Mouse (Mus musculus) lung, embryonic 16.5 days (tissue): ENCODE data around the gene Fam213a. TPM values are rescaled to one million over a fixed set of nuclear protein-coding genes. Genes with fewer than 3 reads are reported as not detected.
A peak's percentile ranks its signal among the peaks of the same experiment; 100 is the strongest.

Source experiments
- ATAC-seq: fragments of 200-750 bp; cut with Nextera tagmentation; 2 replicates; pipeline ENCODE4 v1.8.0; 2017; ENCODE audit warnings: low read depth, mild to moderate bottlenecking, moderate library complexity
- H3K27ac ChIP-seq: fragments of 300-500 bp; sonication (generic); 2 replicates; pipeline ENCODE4 v1.5.1; 2014; ENCODE audit warnings: mild to moderate bottlenecking, control low read depth, low read length
- H3K27me3 ChIP-seq: fragments of 300-500 bp; sonication (generic); 2 replicates; pipeline ENCODE4 v1.6.1; 2014; ENCODE audit warnings: low read depth, low read length, mixed read lengths; ENCODE audit not compliant: control insufficient read depth, insufficient read depth
- H3K36me3 ChIP-seq: fragments of 300-500 bp; sonication (generic); 2 replicates; pipeline ENCODE4 v1.6.1; 2014; ENCODE audit warnings: low read length; ENCODE audit not compliant: control insufficient read depth, insufficient read depth
- H3K4me1 ChIP-seq: fragments of 300-500 bp; sonication (generic); replicated peaks from 2 replicates; pipeline ENCODE4 v1.6.1; 2014; ENCODE audit warnings: low read length, mixed read lengths; ENCODE audit not compliant: control insufficient read depth, insufficient read depth
- H3K4me2 ChIP-seq: fragments of 300-500 bp; sonication (generic); 2 replicates; pipeline ENCODE4 v1.6.1; 2014; ENCODE audit warnings: low read depth, low read length, control low read depth
- H3K4me3 ChIP-seq: fragments of 300-500 bp; sonication (generic); 2 replicates; pipeline ENCODE4 v1.5.1; 2014; ENCODE audit warnings: mild to moderate bottlenecking, low read length, control low read depth
- H3K9ac ChIP-seq: fragments of 300-500 bp; sonication (generic); 2 replicates; pipeline ENCODE4 v1.6.1; 2014; ENCODE audit warnings: low read length, control low read depth
- H3K9me3 ChIP-seq: fragments of 300-500 bp; sonication (generic); 2 replicates; pipeline ENCODE4 v1.6.1; 2016; ENCODE audit warnings: low read length; ENCODE audit not compliant: control insufficient read depth
- WGBS: fragments of 180-500 bp; shearing (Covaris S2); extraction: QIAGEN DNeasy Blood & Tissue Kit; methylation state at CpG from one replicate; pipeline ENCODE4 v1.1.7; 2014; 5-methylcytosine and 5-hydroxymethylcytosine counted together
- polyA plus RNA-seq: library from polyadenylated mRNA; unstranded; fragments of >200 nt; fragmentation: Nextera tagmentation; extraction: Ambion mirVana; gene quantifications from 2 replicates; pipeline ENCODE4 v1.2.1, GENCODE M21; 2015

The Fam213a gene
- polyA plus RNA-seq, 1 experiment from 2014 or later: 132 TPM

DNA sequence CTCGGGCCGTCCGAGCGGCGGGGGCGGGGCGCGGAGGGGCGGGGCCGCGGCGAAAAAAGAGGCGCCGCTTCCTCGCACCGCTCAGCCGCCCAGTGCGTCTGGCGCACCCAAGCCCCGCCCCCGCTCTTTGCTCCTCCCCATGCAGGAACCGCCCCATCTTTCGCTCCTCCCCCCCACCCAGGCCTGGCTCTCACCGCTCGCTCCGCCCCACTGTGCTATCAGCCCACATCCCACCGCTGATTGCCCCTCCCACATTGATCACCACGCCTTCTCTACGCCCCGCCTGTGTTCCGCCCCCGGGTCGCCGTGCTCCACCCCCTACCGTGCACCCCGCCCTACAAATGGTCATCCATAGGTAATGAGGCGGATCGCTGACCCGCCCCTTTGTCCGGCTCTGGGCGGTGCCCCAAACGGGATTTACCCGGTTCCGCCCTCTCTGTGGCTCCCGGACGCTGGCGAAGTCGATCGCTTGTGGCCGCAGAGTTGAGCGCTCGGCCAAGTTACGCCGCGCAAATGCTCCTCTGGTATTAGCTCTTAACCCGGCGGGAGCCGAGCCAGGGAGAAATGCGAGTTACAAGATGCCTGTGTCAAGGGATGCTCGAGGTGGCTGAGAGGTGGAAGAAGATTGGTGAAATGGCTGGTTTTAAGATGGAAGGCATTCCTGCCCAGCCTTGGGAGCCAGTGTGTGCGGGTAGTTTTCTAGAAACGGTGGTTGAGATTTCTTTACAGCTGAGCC lies 46.6 kb downstream of the Fam213a start:
- no peaks in the 10 kb centered on the region for H3K36me3 ChIP-seq
- WGBS: under 1% methylated on average over 46 of the region's 62 CpGs
- H3K27me3 ChIP-seq: no peaks in the 10 kb centered on the region
- H3K27ac ChIP-seq: peak overlapping the region; percentile 94
- peak overlapping the region; percentile 95 for H3K9ac ChIP-seq
- ATAC-seq: peak; percentile 93
- no peaks in the 10 kb centered on the region for H3K9me3 ChIP-seq
- H3K4me2 ChIP-seq: peak overlapping the region; percentile 84
- H3K4me1 ChIP-seq: peaks cover 28% of the 10 kb centered on the region
- H3K4me3 ChIP-seq: peak overlapping the region; percentile 85

DNA sequence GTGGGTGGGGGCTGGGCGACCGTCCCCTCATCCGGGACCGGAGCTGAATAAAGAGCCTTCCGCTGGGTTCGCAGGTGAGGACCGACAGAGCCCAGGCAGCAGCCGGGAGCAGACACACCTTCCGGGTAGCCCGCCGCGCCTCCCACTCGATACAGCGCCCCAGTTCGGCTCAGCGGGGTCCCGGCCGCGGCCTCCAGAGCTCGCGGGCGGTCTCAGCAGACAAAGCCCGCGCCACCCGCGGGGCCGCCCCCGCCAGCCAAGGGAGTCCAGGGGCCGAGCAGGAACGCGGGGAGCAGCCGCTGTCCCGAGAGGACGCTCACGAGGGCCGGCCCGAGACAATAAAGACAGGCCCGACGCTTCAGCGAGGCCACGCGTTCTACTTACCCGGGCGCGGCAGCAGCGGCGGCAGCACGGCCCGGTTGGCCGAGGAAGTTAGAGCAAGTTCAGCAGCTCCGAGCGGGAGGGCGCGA lies 47.2 kb downstream of the Fam213a start, which contains the start of gene Tspan14:
Tspan14 (minus strand) TSS at position 416 of the 470 bp plus-strand sequence.
- peak within 1 kb of the TSS; percentile 94 for H3K27ac ChIP-seq
- H3K4me3 ChIP-seq: peak within 1 kb of the TSS; percentile 85
- H3K9me3 ChIP-seq: no peaks in the 10 kb centered on the region
- no peaks in the 10 kb centered on the region for H3K27me3 ChIP-seq
- ATAC-seq: peak; percentile 51; the same call in 1 of the 2 replicates
- peak within 1 kb of the TSS; percentile 84 for H3K4me2 ChIP-seq
- under 1% methylated on average over 43 of the region's 54 CpGs for WGBS
- H3K9ac ChIP-seq: peak within 1 kb of the TSS; percentile 95
- no peaks in the 10 kb centered on the region for H3K36me3 ChIP-seq
- peaks cover 32% of the 10 kb centered on the region for H3K4me1 ChIP-seq

DNA sequence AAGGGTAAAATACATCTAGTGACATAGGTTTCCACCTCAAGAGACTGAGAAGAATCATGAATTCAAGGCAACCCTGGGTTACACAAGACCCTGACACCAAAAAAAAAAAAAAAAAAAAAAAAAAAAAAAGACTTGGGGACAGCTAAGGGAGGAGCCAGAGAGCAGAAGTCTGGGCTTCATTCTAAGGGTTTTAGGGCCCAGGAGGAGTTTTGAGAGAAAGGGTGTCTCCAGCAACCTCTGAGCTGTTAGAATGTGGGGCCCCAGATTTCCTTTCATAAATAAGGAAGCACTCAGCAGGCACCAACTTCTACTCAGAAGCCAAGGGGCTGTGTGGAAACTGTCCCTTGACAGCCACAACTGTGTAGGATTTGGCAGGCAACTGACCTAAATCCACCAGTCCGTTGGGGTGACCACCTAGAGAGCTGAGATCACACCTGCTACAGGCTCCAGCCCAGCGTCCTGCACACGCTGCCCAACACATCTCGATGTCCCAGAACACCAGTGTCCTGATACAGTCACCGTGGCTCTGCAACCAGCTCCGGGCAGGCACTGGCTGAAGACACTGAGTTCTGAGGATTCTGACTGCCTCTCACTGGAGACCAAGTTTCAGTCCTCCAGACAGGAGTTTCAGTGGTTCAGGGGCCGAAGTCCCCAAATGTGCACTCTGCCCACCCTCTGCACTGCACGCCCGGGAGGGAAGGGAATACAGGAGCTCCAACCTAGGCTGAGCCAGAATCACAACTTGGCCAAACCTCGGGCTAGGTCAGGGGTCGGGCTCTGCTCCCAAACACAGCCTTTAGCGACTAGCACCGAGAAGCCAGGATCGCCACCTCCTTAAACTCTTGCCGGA lies 47.9 kb downstream of the Fam213a start:
- no peaks in the 10 kb centered on the region for H3K9me3 ChIP-seq
- peak overlapping the region; percentile 95 for H3K9ac ChIP-seq
- ATAC-seq: no peak
- H3K27me3 ChIP-seq: no peaks in the 10 kb centered on the region
- H3K27ac ChIP-seq: peak overlapping the region; percentile 94
- no peaks in the 10 kb centered on the region for H3K36me3 ChIP-seq
- H3K4me2 ChIP-seq: peak overlapping the region; percentile 84
- under 1% methylated on average over 15 of the region's 15 CpGs for WGBS
- H3K4me3 ChIP-seq: peak overlapping the region; percentile 85
- peaks cover 32% of the 10 kb centered on the region for H3K4me1 ChIP-seq

DNA sequence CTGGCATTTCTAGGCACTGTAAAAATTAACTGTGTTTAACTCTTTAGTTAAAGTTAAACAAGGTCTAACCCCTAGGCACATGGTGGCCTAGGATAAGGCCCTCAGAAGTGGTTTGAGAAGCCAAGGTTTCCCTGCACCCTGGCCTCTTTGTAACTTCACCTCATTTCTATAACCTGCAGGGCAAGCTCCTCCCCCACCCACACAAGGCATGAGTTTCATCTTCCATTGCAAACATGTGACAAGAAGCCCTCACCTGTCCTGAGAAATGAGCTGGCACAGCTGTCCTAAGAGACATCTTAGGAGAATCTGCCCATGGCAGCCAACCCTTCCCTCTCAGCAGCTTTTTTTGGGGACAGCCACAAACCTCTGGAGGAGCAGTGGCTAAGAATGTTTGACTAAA lies 48.7 kb downstream of the Fam213a start:
- Histone ChIP-seq H3K27ac (no peak overlapping the region), H3K9ac (peak overlapping the region; percentile 95), H3K9me3 (no peaks in the 10 kb centered on the region), H3K36me3 (no peaks in the 10 kb centered on the region), H3K4me3 (peak overlapping the region; percentile 85), H3K27me3 (no peaks in the 10 kb centered on the region), H3K4me1 (peaks cover 39% of the 10 kb centered on the region), H3K4me2 (peak overlapping the region; percentile 84)
- ATAC-seq: no peak

DNA sequence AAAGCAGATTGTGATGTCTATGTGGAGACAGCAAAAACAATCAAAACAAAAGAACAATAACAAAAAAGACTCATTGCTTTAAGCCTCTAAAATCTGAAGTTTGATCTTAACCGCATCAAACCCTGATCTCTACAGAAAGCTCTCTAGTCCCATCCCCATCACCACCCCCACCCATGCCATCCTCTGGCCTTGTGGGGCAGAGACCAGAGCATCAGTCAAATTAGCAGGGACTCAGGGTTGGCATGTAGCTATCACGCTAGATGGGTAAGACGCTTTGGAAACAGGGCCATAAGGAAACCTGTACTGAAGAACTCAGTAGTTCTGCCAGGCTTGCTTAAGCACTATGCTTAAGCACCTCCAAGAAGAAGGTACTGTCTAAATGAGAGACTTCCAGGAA lies 49.4 kb downstream of the Fam213a start:
- WGBS: 90% methylated on average over 3 of the region's 3 CpGs

DNA sequence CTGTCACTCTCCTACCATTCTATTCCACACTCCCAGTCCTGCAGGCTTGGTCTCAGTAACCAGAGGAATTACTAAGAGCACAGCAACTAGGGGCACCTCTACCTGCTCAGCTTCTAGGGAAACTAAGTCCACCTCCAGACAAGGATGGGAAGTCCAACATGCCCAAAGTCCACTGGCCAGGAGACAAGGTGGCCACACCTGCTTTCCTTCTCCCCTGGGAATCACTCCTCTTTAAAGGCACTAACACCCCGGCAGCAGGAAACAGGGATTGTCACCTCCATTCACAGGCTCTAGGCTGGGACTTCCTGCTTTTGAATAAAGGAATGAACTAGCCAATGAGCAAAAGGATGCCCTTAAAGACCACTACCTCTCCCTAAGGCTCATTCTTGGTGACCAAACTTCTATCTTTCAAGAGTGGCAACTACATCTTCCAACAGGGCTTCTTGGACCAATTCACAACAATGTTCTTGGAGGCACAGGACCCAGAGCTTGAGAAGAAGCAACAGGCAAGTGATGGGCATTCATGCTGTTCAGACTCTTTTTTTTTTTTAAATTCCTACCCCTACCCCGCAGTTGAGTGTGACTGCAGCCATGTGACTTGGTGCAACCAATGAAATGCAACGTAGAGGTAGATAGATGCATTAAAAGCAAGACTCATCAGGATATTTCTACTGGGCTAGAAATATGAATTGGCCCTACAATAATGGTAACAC lies 49.9 kb downstream of the Fam213a start:
- H3K4me3 ChIP-seq: 0 out of 2 replicates have a peak overlapping the region, but pooled peaks have one; percentile 4
- H3K9me3 ChIP-seq: no peaks in the 10 kb centered on the region
- no peak for ATAC-seq

More for the DNA sequence above, 49.4 kb downstream of the Fam213a start:
- Histone ChIP-seq H3K9me3 (no peaks in the 10 kb centered on the region), H3K27ac (no peak overlapping the region), H3K36me3 (no peaks in the 10 kb centered on the region), H3K4me3 (no peak overlapping the region), H3K4me1 (peaks cover 46% of the 10 kb centered on the region), H3K4me2 (peak overlapping the region; percentile 84), H3K9ac (no peak overlapping the region), H3K27me3 (no peaks in the 10 kb centered on the region)
- no peak for ATAC-seq

DNA sequence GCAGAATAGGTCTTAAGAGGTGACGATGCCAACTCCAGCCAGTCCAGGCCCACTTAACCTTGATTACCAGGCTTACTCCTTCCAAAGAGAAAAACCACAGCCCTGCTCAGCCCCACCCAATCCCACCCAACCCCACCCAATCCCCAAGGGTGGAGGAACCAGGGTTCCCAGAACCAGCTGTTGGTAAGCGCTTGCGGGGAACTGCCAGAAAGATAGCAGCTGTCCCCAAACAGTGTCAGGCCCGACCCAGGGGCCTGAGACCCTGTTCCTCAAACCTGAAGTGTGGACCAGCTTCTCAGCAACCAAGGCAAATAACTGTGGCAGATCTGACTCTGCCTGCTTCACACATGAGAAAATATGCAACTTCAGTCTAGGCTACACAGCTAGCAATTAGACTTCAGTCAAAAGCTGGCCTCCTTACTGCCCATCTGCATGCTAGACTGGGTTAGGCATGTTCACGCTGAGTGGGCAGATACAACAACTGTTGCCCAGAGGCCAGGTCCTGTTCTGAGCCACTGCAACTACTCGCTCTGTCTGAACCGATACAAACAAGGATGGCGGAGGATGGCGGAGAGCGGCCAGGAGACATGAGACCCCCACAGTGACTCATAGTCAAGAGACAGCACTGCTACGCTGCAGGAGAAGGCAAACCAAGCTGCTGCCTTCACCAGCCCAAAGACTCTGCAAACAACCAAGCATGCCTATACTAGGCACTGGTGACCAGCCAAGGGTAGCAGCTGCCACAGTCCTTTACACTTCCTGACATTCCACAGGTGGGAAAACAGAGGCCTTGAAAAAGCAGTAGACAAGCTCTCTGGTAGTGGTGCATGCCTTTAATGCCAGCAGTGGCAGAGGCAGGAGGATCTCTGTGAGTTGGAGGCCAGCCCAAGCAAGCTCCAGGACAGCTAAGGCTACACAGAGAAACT lies 51.0 kb downstream of the Fam213a start:
- Histone ChIP-seq H3K36me3 (no peaks in the 10 kb centered on the region), H3K4me1 (peaks cover 62% of the 10 kb centered on the region), H3K4me3 (no peak overlapping the region), H3K27ac (0 out of 2 replicates have a peak overlapping the region, but pooled peaks have one; percentile 1), H3K27me3 (no peaks in the 10 kb centered on the region), H3K9me3 (no peaks in the 10 kb centered on the region), H3K9ac (no peak overlapping the region), H3K4me2 (peak overlapping the region; percentile 4; the same call in 1 of the 2 replicates)
- WGBS: 72% methylated on average over 11 of the region's 11 CpGs
- no peak for ATAC-seq

More for the DNA sequence above, 49.9 kb downstream of the Fam213a start:
- Histone ChIP-seq H3K4me1 (peaks cover 52% of the 10 kb centered on the region), H3K4me2 (peak overlapping the region; percentile 31), H3K27me3 (no peaks in the 10 kb centered on the region), H3K36me3 (no peaks in the 10 kb centered on the region), H3K27ac (no peak overlapping the region), H3K9ac (no peak overlapping the region)
- 57% methylated on average over 3 of the region's 3 CpGs for WGBS

DNA sequence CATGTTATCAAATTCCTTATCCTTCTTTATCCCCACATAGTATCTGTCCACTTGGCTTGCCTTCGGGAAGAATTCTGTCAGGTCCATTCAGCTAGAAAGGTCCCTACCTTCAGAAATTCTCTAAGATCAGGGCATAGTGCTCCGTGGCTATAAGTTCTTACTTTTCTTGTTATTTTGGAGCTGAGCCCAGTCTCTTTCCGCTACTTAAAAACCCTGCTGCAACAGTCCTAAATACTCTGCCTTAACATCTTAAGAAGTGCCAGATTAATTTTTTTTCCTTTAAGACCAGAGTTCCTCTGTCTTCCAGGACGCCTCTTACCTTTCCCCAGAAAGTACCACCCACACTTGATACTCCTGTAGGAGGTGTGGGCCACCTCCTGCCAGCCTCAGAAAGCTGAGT lies 53.4 kb downstream of the Fam213a start:
- no peaks in the 10 kb centered on the region for H3K9me3 ChIP-seq
- peaks cover 85% of the 10 kb centered on the region for H3K4me1 ChIP-seq
- no peak for ATAC-seq
- no peaks in the 10 kb centered on the region for H3K36me3 ChIP-seq
- H3K27ac ChIP-seq: peak overlapping the region; percentile 86
- peak overlapping the region; percentile 23; the same call in 1 of the 2 replicates for H3K9ac ChIP-seq
- peak overlapping the region; percentile 15; the same call in 1 of the 2 replicates for H3K4me2 ChIP-seq
- H3K27me3 ChIP-seq: no peaks in the 10 kb centered on the region
- H3K4me3 ChIP-seq: no peak overlapping the region
- WGBS: 11% methylated on average over 4 of the region's 4 CpGs
